Mouse (Mus musculus) midbrain, embryonic 14.5 days (tissue): ENCODE results near the gene Xrcc6. TPM values are rescaled to one million over a fixed set of nuclear protein-coding genes. Genes with fewer than 3 reads are reported as not detected.

Experiments
- ATAC-seq: fragments of 200-750 bp; cut with Nextera tagmentation; 2 replicates; pipeline ENCODE4 v1.8.0; 2017; ENCODE audit warnings: moderate number of reproducible peaks, moderate library complexity; ENCODE audit not compliant: low FRiP score, low TSS enrichment
- DNase-seq: peaks from one replicate; pipeline ENCODE4 v3.0.0-alpha.2; 2015
- H3K27ac ChIP-seq: fragments of 300-500 bp; sonication (generic); replicated peaks from 2 replicates; pipeline ENCODE4 v1.5.1; 2014; ENCODE audit warnings: mild to moderate bottlenecking, low read depth, low read length, moderate library complexity
- H3K27me3 ChIP-seq: fragments of 300-500 bp; sonication (generic); 2 replicates; pipeline ENCODE4 v1.6.1; 2014; ENCODE audit warnings: low read length, control low read depth, mixed read lengths; ENCODE audit not compliant: control insufficient read depth, insufficient read depth
- H3K36me3 ChIP-seq: fragments of 300-500 bp; sonication (generic); 2 replicates; pipeline ENCODE4 v1.6.1; 2014; ENCODE audit warnings: low read length, control low read depth; ENCODE audit not compliant: control insufficient read depth, insufficient read depth
- H3K4me1 ChIP-seq: fragments of 300-500 bp; sonication (generic); 2 replicates; pipeline ENCODE4 v1.6.1; 2014; ENCODE audit warnings: mild to moderate bottlenecking, antibody characterized with exemption, low read length, control low read depth; ENCODE audit not compliant: control insufficient read depth, insufficient read depth
- H3K4me2 ChIP-seq: fragments of 300-500 bp; sonication (generic); 2 replicates; pipeline ENCODE4 v1.6.1; 2014; ENCODE audit warnings: mild to moderate bottlenecking, low read length, moderate library complexity
- H3K4me3 ChIP-seq: fragments of 300-500 bp; sonication (generic); replicated peaks from 2 replicates; pipeline ENCODE4 v1.5.1; 2014; ENCODE audit warnings: low read depth, low read length
- H3K9ac ChIP-seq: fragments of 300-500 bp; sonication (generic); replicated peaks from 2 replicates; pipeline ENCODE4 v1.6.1; 2014; ENCODE audit warnings: mild to moderate bottlenecking, low read length, moderate library complexity
- H3K9me3 ChIP-seq: fragments of 300-500 bp; sonication (generic); 2 replicates; pipeline ENCODE4 v1.6.1; 2016; ENCODE audit warnings: low read length, control low read depth, mixed read lengths; ENCODE audit not compliant: control insufficient read depth
- WGBS: fragments of 180-500 bp; shearing (Covaris S2); extraction: QIAGEN DNeasy Blood & Tissue Kit; methylation state at CpG from one replicate; pipeline ENCODE4 v1.1.7; 2014; 5-methylcytosine and 5-hydroxymethylcytosine counted together
- polyA plus RNA-seq: library from polyadenylated mRNA; unstranded; fragments of >200 nt; fragmentation: Nextera tagmentation; extraction: Ambion mirVana; gene quantifications from 2 replicates; pipeline ENCODE4 v1.2.1, GENCODE M21; 2014

Xrcc6 gene
- 28.3 and 36.9 TPM in 2 replicates for polyA plus RNA-seq

GRCm38 (mm10) chr15:81987646-81988045, at the start of gene Xrcc6:
Gene Xrcc6, plus strand, starts transcription at chr15:81987835.
- H3K36me3 ChIP-seq: 0 out of 2 replicates have a peak, but pooled peaks cover 2% of the 10 kb centered on the region
- no peak within 1 kb of the TSS for H3K4me3 ChIP-seq
- H3K4me1 ChIP-seq: 0 out of 2 replicates have a peak, but pooled peaks cover 10% of the 10 kb centered on the region
- DNase-seq (no peak), ATAC-seq (no peak)
- no peaks in the 10 kb centered on the region for H3K27me3 ChIP-seq
- H3K9ac ChIP-seq: no peak within 1 kb of the TSS
- H3K27ac ChIP-seq: no peak within 1 kb of the TSS
- H3K4me2 ChIP-seq: no peak within 1 kb of the TSS
- H3K9me3 ChIP-seq: no peaks in the 10 kb centered on the region
- WGBS: 85% methylated on average over 3 of the region's 3 CpGs

- no peaks in the 10 kb centered on the region for H3K27me3 ChIP-seq
- ATAC-seq (no peak), DNase-seq (peak; percentile 75)
- H3K27ac ChIP-seq: peak overlapping the region; percentile 93
- no peaks in the 10 kb centered on the region for H3K9me3 ChIP-seq
- H3K9ac ChIP-seq: peak overlapping the region; percentile 76
- H3K36me3 ChIP-seq: peaks cover 4% of the 10 kb centered on the region; the same call in 1 of the 2 replicates
- H3K4me1 ChIP-seq: peaks cover 19% of the 10 kb centered on the region
- peak overlapping the region; percentile 71 for H3K4me2 ChIP-seq
- 31% methylated on average over 2 of the region's 2 CpGs for WGBS
- H3K4me3 ChIP-seq: peak overlapping the region; percentile 61
Measured at GRCm38 (mm10) chr15:81938246-81938645, 49.4 kb upstream of the Xrcc6 start.

GRCm38 (mm10) chr15:81939157-81939715, 48.4 kb upstream of the Xrcc6 start:
- DNase-seq: no peak
- peaks cover 21% of the 10 kb centered on the region for H3K4me1 ChIP-seq
- WGBS: 89% methylated on average over 10 of the region's 10 CpGs
- H3K9me3 ChIP-seq: no peaks in the 10 kb centered on the region
- no peak overlapping the region for H3K27ac ChIP-seq
- H3K36me3 ChIP-seq: peaks cover 4% of the 10 kb centered on the region; the same call in 1 of the 2 replicates
- H3K27me3 ChIP-seq: no peaks in the 10 kb centered on the region
- ATAC-seq: no peak
- H3K4me2 ChIP-seq: no peak overlapping the region
- no peak overlapping the region for H3K9ac ChIP-seq
- no peak overlapping the region for H3K4me3 ChIP-seq

GRCm38 (mm10) chr15:81939774-81940173, 47.9 kb upstream of the Xrcc6 start:
- Histone ChIP-seq H3K4me2 (no peak overlapping the region), H3K9me3 (no peaks in the 10 kb centered on the region), H3K9ac (no peak overlapping the region), H3K4me3 (no peak overlapping the region), H3K36me3 (peaks cover 4% of the 10 kb centered on the region; the same call in 1 of the 2 replicates), H3K27me3 (no peaks in the 10 kb centered on the region), H3K4me1 (peaks cover 21% of the 10 kb centered on the region), H3K27ac (no peak overlapping the region)
- WGBS: 92% methylated on average over 4 of the region's 4 CpGs
- DNase-seq: no peak
- ATAC-seq: no peak

GRCm38 (mm10) chr15:81940219-81940618, 47.4 kb upstream of the Xrcc6 start:
- no peak overlapping the region for H3K4me2 ChIP-seq
- DNase-seq (no peak), ATAC-seq (no peak)
- H3K4me3 ChIP-seq: no peak overlapping the region
- no peaks in the 10 kb centered on the region for H3K9me3 ChIP-seq
- no peak overlapping the region for H3K27ac ChIP-seq
- WGBS: 90% methylated on average over 5 of the region's 5 CpGs
- peaks cover 4% of the 10 kb centered on the region; the same call in 1 of the 2 replicates for H3K36me3 ChIP-seq
- H3K27me3 ChIP-seq: no peaks in the 10 kb centered on the region
- H3K4me1 ChIP-seq: peaks cover 21% of the 10 kb centered on the region
- no peak overlapping the region for H3K9ac ChIP-seq

- WGBS: 97% methylated on average over 2 of the region's 2 CpGs
- Histone ChIP-seq H3K9me3 (no peaks in the 10 kb centered on the region), H3K36me3 (peaks cover 4% of the 10 kb centered on the region; the same call in 1 of the 2 replicates), H3K4me2 (no peak overlapping the region), H3K27me3 (no peaks in the 10 kb centered on the region), H3K4me1 (peaks cover 21% of the 10 kb centered on the region), H3K9ac (no peak overlapping the region), H3K27ac (no peak overlapping the region), H3K4me3 (no peak overlapping the region)
- ATAC-seq (no peak), DNase-seq (no peak)
Measured at GRCm38 (mm10) chr15:81941010-81941409, 46.6 kb upstream of the Xrcc6 start.

- H3K9ac ChIP-seq: no peak overlapping the region
- DNase-seq: peak; percentile 41
Measured at GRCm38 (mm10) chr15:81943176-81943749, 44.4 kb upstream of the Xrcc6 start.

GRCm38 (mm10) chr15:81949076-81949475, 38.6 kb upstream of the Xrcc6 start:
- 88% methylated on average over 10 of the region's 10 CpGs for WGBS
- ATAC-seq (no peak), DNase-seq (no peak)
- Histone ChIP-seq H3K27ac (no peak overlapping the region), H3K4me1 (no peaks in the 10 kb centered on the region), H3K4me2 (no peak overlapping the region), H3K9ac (no peak overlapping the region), H3K27me3 (no peaks in the 10 kb centered on the region), H3K36me3 (peaks cover 54% of the 10 kb centered on the region), H3K4me3 (no peak overlapping the region), H3K9me3 (no peaks in the 10 kb centered on the region)

More at GRCm38 (mm10) chr15:81943176-81943749, 44.4 kb upstream of the Xrcc6 start:
- Histone ChIP-seq H3K9me3 (no peaks in the 10 kb centered on the region), H3K4me3 (no peak overlapping the region), H3K4me1 (peaks cover 12% of the 10 kb centered on the region), H3K4me2 (no peak overlapping the region), H3K36me3 (peaks cover 16% of the 10 kb centered on the region), H3K27me3 (no peaks in the 10 kb centered on the region), H3K27ac (peak overlapping the region; percentile 41; the same call in 1 of the 2 replicates)
- 3% methylated on average over 9 of the region's 9 CpGs for WGBS
- peak; percentile 27; the same call in 1 of the 2 replicates for ATAC-seq
